Mouse (Mus musculus) heart, embryonic 13.5 days (tissue): ENCODE results near the gene Olfr57. TPM values are rescaled to one million over a fixed set of nuclear protein-coding genes. Genes with fewer than 3 reads are reported as not detected.
"Not testable (repeated sequence)": the region's sequence is repeated elsewhere in the genome, so short reads cannot be mapped to it uniquely, and the experiment has no call there.

Source experiments
- ATAC-seq: fragments of 200-750 bp; cut with Nextera tagmentation; 2 replicates; pipeline ENCODE4 v1.8.0; 2017; ENCODE audit warnings: moderate TSS enrichment; ENCODE audit not compliant: insufficient number of reproducible peaks, low FRiP score, low TSS enrichment; ENCODE audit errors: extremely low read depth
- H3K27ac ChIP-seq: fragments of 300-500 bp; sonication (generic); replicated peaks from 2 replicates; pipeline ENCODE4 v1.5.1; 2015; ENCODE audit warnings: moderate library complexity, mild to moderate bottlenecking, inconsistent platforms
- H3K27me3 ChIP-seq: fragments of 300-500 bp; sonication (generic); replicated peaks from 2 replicates; pipeline ENCODE4 v1.6.1; 2015; ENCODE audit warnings: mild to moderate bottlenecking, inconsistent platforms
- H3K36me3 ChIP-seq: fragments of 300-500 bp; sonication (generic); 2 replicates; pipeline ENCODE4 v1.6.1; 2015; ENCODE audit warnings: mild to moderate bottlenecking, inconsistent platforms
- H3K4me1 ChIP-seq: fragments of 300-500 bp; sonication (generic); 2 replicates; pipeline ENCODE4 v1.6.1; 2015; ENCODE audit warnings: inconsistent platforms
- H3K4me2 ChIP-seq: fragments of 300-500 bp; sonication (generic); 2 replicates; pipeline ENCODE4 v1.6.1; 2015; ENCODE audit warnings: inconsistent platforms, mild to moderate bottlenecking, moderate library complexity
- H3K4me3 ChIP-seq: fragments of 300-500 bp; sonication (generic); 2 replicates; pipeline ENCODE4 v1.5.1; 2015; ENCODE audit warnings: moderate library complexity, mild to moderate bottlenecking, inconsistent platforms
- H3K9ac ChIP-seq: fragments of 300-500 bp; sonication (generic); 2 replicates; pipeline ENCODE4 v1.6.1; 2015; ENCODE audit warnings: inconsistent platforms, mild to moderate bottlenecking, moderate library complexity
- H3K9me3 ChIP-seq: fragments of 300-500 bp; sonication (generic); 2 replicates; pipeline ENCODE4 v1.6.1; 2016; ENCODE audit warnings: inconsistent platforms
- WGBS: fragments of 180-500 bp; shearing (Covaris S2); methylation state at CpG from one replicate; pipeline ENCODE4 v1.1.7; 2015; ENCODE audit warnings: mixed read lengths; 5-methylcytosine and 5-hydroxymethylcytosine counted together
- polyA plus RNA-seq: library from polyadenylated mRNA; unstranded; fragments of >200 nt; fragmentation: Nextera tagmentation; extraction: Ambion mirVana; gene quantifications from 2 replicates; pipeline ENCODE4 v1.2.1, GENCODE M21; 2015

The Olfr57 gene
- 0.23 TPM in 1 of 2 replicates, not detected in the other for polyA plus RNA-seq

GRCm38 (mm10) chr10:79028441-79028840 is at the start of gene Olfr57:
Olfr57 (plus strand) TSS chr10:79028741.
- H3K9me3 ChIP-seq, result peaks cover 12% of the 10 kb centered on the region
- ATAC-seq, result no peak
- no peaks in the 10 kb centered on the region for H3K36me3 ChIP-seq
- no peak within 1 kb of the TSS for H3K27ac ChIP-seq
- H3K4me1 ChIP-seq, result no peaks in the 10 kb centered on the region
- H3K27me3 ChIP-seq, result no peaks in the 10 kb centered on the region
- no peak within 1 kb of the TSS for H3K9ac ChIP-seq
- H3K4me2 ChIP-seq, result no peak within 1 kb of the TSS
- no peak within 1 kb of the TSS for H3K4me3 ChIP-seq

- Histone ChIP-seq H3K36me3 (no peaks in the 10 kb centered on the region), H3K9ac (no peak within 1 kb of the TSS), H3K4me3 (no peak within 1 kb of the TSS), H3K27me3 (no peaks in the 10 kb centered on the region), H3K4me1 (no peaks in the 10 kb centered on the region), H3K9me3 (no peaks in the 10 kb centered on the region), H3K27ac (no peak within 1 kb of the TSS), H3K4me2 (no peak within 1 kb of the TSS)
- ATAC-seq, result no peak
Measured at GRCm38 (mm10) chr10:78980750-78981149, 47.8 kb upstream of the Olfr57 start, which contains the start of gene Olfr1352. Olfr1352 (plus strand) TSS chr10:78981050.

GRCm38 (mm10) chr10:79012172-79012571 is 16.4 kb upstream of the Olfr57 start, which contains the start of gene Olfr1351:
Olfr1351 (plus strand) TSS chr10:79012472.
- H3K9ac ChIP-seq, result no peak within 1 kb of the TSS
- WGBS, result 49% methylated on average over 1 of the region's 1 CpGs
- no peak for ATAC-seq

GRCm38 (mm10) chr10:79042457-79042856 is 13.9 kb downstream of the Olfr57 start:
- H3K4me1 ChIP-seq, ATAC-seq, H3K4me2 ChIP-seq, H3K27ac ChIP-seq, H3K27me3 ChIP-seq, H3K9ac ChIP-seq, H3K36me3 ChIP-seq, H3K4me3 ChIP-seq: not testable (repeated sequence)
- peaks cover 42% of the 10 kb centered on the region for H3K9me3 ChIP-seq
- WGBS, result 77% methylated on average over 2 of the region's 2 CpGs

More at GRCm38 (mm10) chr10:79012172-79012571, 16.4 kb upstream of the Olfr57 start, which contains the start of gene Olfr1351:
- H3K27ac ChIP-seq, result no peak within 1 kb of the TSS
- H3K4me2 ChIP-seq, result no peak within 1 kb of the TSS
- no peaks in the 10 kb centered on the region for H3K27me3 ChIP-seq
- H3K9me3 ChIP-seq, result 0 out of 2 replicates have a peak, but pooled peaks cover 2% of the 10 kb centered on the region
- no peak within 1 kb of the TSS for H3K4me3 ChIP-seq
- no peaks in the 10 kb centered on the region for H3K4me1 ChIP-seq
- H3K36me3 ChIP-seq, result no peaks in the 10 kb centered on the region

- H3K27ac ChIP-seq, H3K4me2 ChIP-seq, H3K4me3 ChIP-seq, H3K9ac ChIP-seq, ATAC-seq, H3K27me3 ChIP-seq, H3K4me1 ChIP-seq: not testable (repeated sequence)
- H3K9me3 ChIP-seq, result peaks cover 32% of the 10 kb centered on the region
- 28% methylated on average over 3 of the region's 3 CpGs for WGBS
- H3K36me3 ChIP-seq, result peaks cover 44% of the 10 kb centered on the region
Measured at GRCm38 (mm10) chr10:79057370-79057769, 28.8 kb downstream of the Olfr57 start.

Other genes with a start within 250 kb of the Olfr57 start
- 0.97 and 1.2 TPM in 2 replicates for gene Slc1a6, start 248.2 kb upstream of the Olfr57 start, polyA plus RNA-seq
- not detected in 2 replicates for gene Olfr1356, start 176.6 kb upstream of the Olfr57 start, polyA plus RNA-seq
- not detected in 2 replicates for gene Olfr1355, start 153.2 kb upstream of the Olfr57 start, polyA plus RNA-seq
- not detected in 2 replicates for gene Olfr1354, start 115.6 kb upstream of the Olfr57 start, polyA plus RNA-seq
- gene Olfr8, start 78.1 kb upstream of the Olfr57 start, polyA plus RNA-seq, result not detected in 2 replicates
- gene Olfr1353, start 65.4 kb upstream of the Olfr57 start, polyA plus RNA-seq, result not detected in 2 replicates
- gene Olfr1352, start 47.7 kb upstream of the Olfr57 start, polyA plus RNA-seq, result not detected in 2 replicates
- gene Olfr1351, start 16.3 kb upstream of the Olfr57 start, polyA plus RNA-seq, result not detected in 2 replicates
- 16.4 and 16.7 TPM in 2 replicates for gene 2610008E11Rik, start 68.9 kb downstream of the Olfr57 start, polyA plus RNA-seq
- gene Vmn2r80, start 120.0 kb downstream of the Olfr57 start, polyA plus RNA-seq, result not detected in 2 replicates
- not detected in 2 replicates for gene Vmn2r81, start 219.0 kb downstream of the Olfr57 start, polyA plus RNA-seq